ENCODE assay signal across 13 mouse cellular contexts in genomic region chr6:128807021-128807420, GRCm38 (mm10). TPM values are rescaled to one million over a fixed set of nuclear protein-coding genes. Genes with fewer than 3 reads are reported as not detected.
A peak's percentile ranks its signal among the peaks of the same experiment; 100 is the strongest.
DNase-seq lines count a peak whose midpoint lies in the region; ATAC-seq and TF ChIP-seq lines count a peak whose summit lies in the region.
"Had no signal": no experiment of that assay in that cellular context is flagged by ENCODE, and none has a peak within 500 bp of the region (broad histone marks: within the 10 kb centered on the region; RNA-seq: fewer than 3 reads in every experiment).

No protein-coding gene starts in this region.

- WGBS in intestine, embryonic 14.5 days = 73% methylated on average over 3 of the region's 3 CpGs
- 70% methylated on average over 3 of the region's 3 CpGs for WGBS in intestine, embryonic 15.5 days

- 0 out of 6 replicates have a peak, but pooled peaks of 1 of the 3 experiments have one; percentile 19 for TF ChIP-seq CTCF in MEL (IDR thresholded peaks at IDR 0.05 in 2 of 3, conservative IDR thresholded peaks at IDR 0.05 in 1 of 3; ENCODE audit: control insufficient read depth in 1 of 3, insufficient read depth in 1 of 3, low read depth in 2 of 3, low read length in 3 of 3, poor library complexity in 1 of 3, severe bottlenecking in 1 of 3)

- H3K9ac ChIP-seq in intestine, embryonic 14.5 days (ENCODE audit: low read length) = no peak overlapping the region
- no peak overlapping the region for H3K9ac ChIP-seq in intestine, embryonic 15.5 days
- H3K9ac ChIP-seq in MEL (ENCODE audit: control insufficient read depth, low read depth, low read length, poor library complexity, severe bottlenecking) = no peak overlapping the region
- H3K9ac ChIP-seq: kidney, embryonic 15.5 days had no signal

- no peak for TF ChIP-seq RAD21 in MEL (IDR thresholded peaks at IDR 0.05; ENCODE audit: low read depth, low read length)

- TF ChIP-seq EP300 in MEL (IDR thresholded peaks at IDR 0.05; ENCODE audit: low read depth in 1 of 2, low read length in 2 of 2) = no peak

- no peaks in the 10 kb centered on the region for H3K79me2 ChIP-seq in MEL (ENCODE audit: control insufficient read depth, insufficient read depth, low read length, poor library complexity)

- H3K27ac ChIP-seq in intestine, embryonic 14.5 days (ENCODE audit: low read depth) = no peak overlapping the region
- H3K27ac ChIP-seq in intestine, embryonic 15.5 days = no peak overlapping the region
- H3K27ac ChIP-seq in MEL (ENCODE audit: control insufficient read depth, low read depth, low read length) = no peak overlapping the region
- H3K27ac ChIP-seq: kidney, embryonic 15.5 days had no signal

- ATAC-seq in intestine, embryonic 14.5 days (replicated peaks; ENCODE audit: low FRiP score, low TSS enrichment, low read depth) = no peak
- no peak for ATAC-seq in intestine, embryonic 15.5 days
- ATAC-seq in erythroid progenitor cell, adult 5-6 weeks (replicated peaks; ENCODE audit: low FRiP score, poor library complexity, severe bottlenecking) = no peak

- H3K36me3 ChIP-seq in intestine, embryonic 14.5 days (ENCODE audit: control insufficient read depth, insufficient read depth, low read length) = no peaks in the 10 kb centered on the region
- no peaks in the 10 kb centered on the region for H3K36me3 ChIP-seq in intestine, embryonic 15.5 days
- H3K36me3 ChIP-seq in MEL (ENCODE audit: control insufficient read depth in 1 of 2, insufficient read depth in 2 of 2, low read length in 2 of 2) = no peaks in the 10 kb centered on the region
- H3K36me3 ChIP-seq: kidney, embryonic 15.5 days had no signal

- H3K4me3 ChIP-seq in intestine, embryonic 14.5 days (ENCODE audit: low read depth, low read length) = no peak overlapping the region
- H3K4me3 ChIP-seq in intestine, embryonic 15.5 days (replicated peaks) = no peak overlapping the region
- no peak overlapping the region for H3K4me3 ChIP-seq in MEL (ENCODE audit: control insufficient read depth in 1 of 2, insufficient read depth in 1 of 2, low read depth in 2 of 2, low read length in 2 of 2)
- H3K4me3 ChIP-seq: kidney, embryonic 15.5 days had no signal

- no peaks in the 10 kb centered on the region for H3K27me3 ChIP-seq in intestine, embryonic 14.5 days (replicated peaks; ENCODE audit: control insufficient read depth, insufficient read depth, low read length)
- no peaks in the 10 kb centered on the region for H3K27me3 ChIP-seq in intestine, embryonic 15.5 days (replicated peaks)
- H3K27me3 ChIP-seq in MEL (ENCODE audit: control insufficient read depth in 1 of 2, insufficient read depth in 2 of 2, low read length in 2 of 2) = no peaks in the 10 kb centered on the region
- H3K27me3 ChIP-seq: kidney, embryonic 15.5 days had no signal

- DNase-seq in intestine, embryonic 14.5 days (ENCODE audit: low spot score) = peak; percentile 42
- DNase-seq in lung, postnatal 36 days = peak; percentile 37
- DNase-seq in lung, postnatal 25 days (ENCODE audit: low spot score) = no peak
- DNase-seq in MEL (ENCODE audit: low read depth, low spot score) = no peak
- peak; percentile 87 for DNase-seq in induced T-regulatory cell, adult 2 months (ENCODE audit: low read depth)
- DNase-seq: cerebellum, postnatal 36 days; gastrocnemius, postnatal 10 days; heart, postnatal 14 days had no signal

- TF ChIP-seq POLR2A in MEL (IDR thresholded peaks at IDR 0.05; ENCODE audit: control insufficient read depth in 1 of 2, insufficient read depth in 1 of 2, low read depth in 1 of 2, low read length in 2 of 2, poor library complexity in 1 of 2) = no peak

- no peak overlapping the region for H3K4me2 ChIP-seq in intestine, embryonic 14.5 days (ENCODE audit: low read length)
- H3K4me2 ChIP-seq in intestine, embryonic 15.5 days (replicated peaks) = no peak overlapping the region
- H3K4me2 ChIP-seq: kidney, embryonic 15.5 days had no signal

- no peaks in the 10 kb centered on the region for H3K9me3 ChIP-seq in intestine, embryonic 14.5 days (ENCODE audit: control insufficient read depth, low read length)
- no peaks in the 10 kb centered on the region for H3K9me3 ChIP-seq in intestine, embryonic 15.5 days
- no peaks in the 10 kb centered on the region for H3K9me3 ChIP-seq in MEL (replicated peaks; ENCODE audit: insufficient read depth, low read length)
- H3K9me3 ChIP-seq: kidney, embryonic 15.5 days had no signal

- no peaks in the 10 kb centered on the region for H3K4me1 ChIP-seq in intestine, embryonic 14.5 days (replicated peaks; ENCODE audit: control insufficient read depth, insufficient read depth, low read length)
- H3K4me1 ChIP-seq in intestine, embryonic 15.5 days (replicated peaks) = no peaks in the 10 kb centered on the region
- peaks cover 2 to 9% of the 10 kb centered on the region in 2 experiments; a peak in 2 of 4 replicates for H3K4me1 ChIP-seq in MEL (ENCODE audit: control insufficient read depth in 1 of 2, insufficient read depth in 2 of 2, low read length in 2 of 2)

TF ChIP-seq in MEL, 35 proteins besides CTCF, POLR2A, EP300 and RAD21:
- 0 out of 2 replicates have a peak, but pooled peaks have one; percentile 6 for TF ChIP-seq GATA1 (IDR thresholded peaks at IDR 0.05; ENCODE audit: low read depth, low read length)
- no peak for TF ChIP-seq GABPA (IDR thresholded peaks at IDR 0.05; ENCODE audit: low read depth, low read length)

RNA-seq across cellular contexts. Expression of gene Klrb1c, which starts 18.0 kb away (rescaled TPM):
- polyA plus RNA-seq in intestine, embryonic 14.5 days (2014; fragmentation: Nextera tagmentation; extraction: Ambion mirVana) = 0.20 and 0.26 TPM in 2 replicates
- polyA plus RNA-seq in intestine, embryonic 15.5 days (2015; fragmentation: Nextera tagmentation; extraction: Ambion mirVana) = 0.30 and 0.34 TPM in 2 replicates
- total RNA-seq in MEL (2012; rRNA removed) = not detected in 2 replicates
- not detected for polyA plus RNA-seq in MEL (2012; ENCODE audit: insufficient read depth in 1 of 2, insufficient read length in 2 of 2, low read depth in 1 of 2, low replicate concordance in 2 of 2, missing spikeins in 1 of 2)
- total RNA-seq in erythroid progenitor cell, adult 5-6 weeks (2015; ENCODE audit: low replicate concordance) = 10.5 TPM in 1 of 2 replicates, not detected in the other
- total RNA-seq in erythroid progenitor cell, adult 5-6 weeks (2017; ENCODE audit: low replicate concordance) = 1.3 and 1.5 TPM in 2 replicates
- total RNA-seq: left cerebral cortex, postnatal 25 days had no signal
- polyA plus RNA-seq: neural tube, embryonic 11.5 days had no signal

RNA-seq across cellular contexts. Expression of gene Gm44511, which starts 19.1 kb away (rescaled TPM):
- polyA plus RNA-seq in intestine, embryonic 14.5 days (2014; fragmentation: Nextera tagmentation; extraction: Ambion mirVana) = 0.62 TPM in 1 of 2 replicates, not detected in the other
- polyA plus RNA-seq in intestine, embryonic 15.5 days (2015; fragmentation: Nextera tagmentation; extraction: Ambion mirVana) = not detected in 2 replicates
- total RNA-seq in MEL (2012; rRNA removed) = not detected in 2 replicates
- not detected for polyA plus RNA-seq in MEL (2012; ENCODE audit: insufficient read depth in 1 of 2, insufficient read length in 2 of 2, low read depth in 1 of 2, low replicate concordance in 2 of 2, missing spikeins in 1 of 2)
- not detected in 2 replicates for total RNA-seq in erythroid progenitor cell, adult 5-6 weeks (2015; ENCODE audit: low replicate concordance)
- not detected in 2 replicates for total RNA-seq in erythroid progenitor cell, adult 5-6 weeks (2017; ENCODE audit: low replicate concordance)
- total RNA-seq: gastrocnemius, postnatal 10 days; heart, postnatal 14 days; left cerebral cortex, postnatal 25 days had no signal
- polyA plus RNA-seq: kidney, embryonic 15.5 days; neural tube, embryonic 11.5 days had no signal

RNA-seq across cellular contexts. Expression of gene Klrb1b, which starts 19.1 kb away (rescaled TPM):
- polyA plus RNA-seq in intestine, embryonic 14.5 days (2014; fragmentation: Nextera tagmentation; extraction: Ambion mirVana) = 0.19 and 0.67 TPM in 2 replicates
- 1.2 TPM in 2 replicates for polyA plus RNA-seq in intestine, embryonic 15.5 days (2015; fragmentation: Nextera tagmentation; extraction: Ambion mirVana)
- not detected in 2 replicates for total RNA-seq in MEL (2012; rRNA removed)
- polyA plus RNA-seq in MEL (2012; ENCODE audit: insufficient read depth in 1 of 2, insufficient read length in 2 of 2, low read depth in 1 of 2, low replicate concordance in 2 of 2, missing spikeins in 1 of 2) = not detected
- 2.9 TPM in 1 of 2 replicates, not detected in the other for total RNA-seq in erythroid progenitor cell, adult 5-6 weeks (2015; ENCODE audit: low replicate concordance)
- total RNA-seq in erythroid progenitor cell, adult 5-6 weeks (2017; ENCODE audit: low replicate concordance) = not detected in 2 replicates
- total RNA-seq: gastrocnemius, postnatal 10 days; left cerebral cortex, postnatal 25 days had no signal

Comparison
In these comparisons a context has a peak if more than half of its experiments do, and no peak if none do; other contexts are left out.
1. DNase-seq: peak in intestine, embryonic 14.5 days (single experiment), lung, postnatal 36 days (single experiment) and induced T-regulatory cell, adult 2 months (single experiment); none in lung, postnatal 25 days (single experiment) and MEL (single experiment).